Mouse (Mus musculus) lung, postnatal 0 days (tissue): ENCODE results near the gene Lrsam1. TPM values are rescaled to one million over a fixed set of nuclear protein-coding genes. Genes with fewer than 3 reads are reported as not detected.

Source experiments
- ATAC-seq: fragments of 200-750 bp; cut with Nextera tagmentation; 2 replicates; pipeline ENCODE4 v1.8.0; 2017; ENCODE audit warnings: moderate library complexity
- DNase-seq: peaks from one replicate; pipeline ENCODE4 v3.0.0-alpha.2; 2016; ENCODE audit warnings: low spot score
- H3K27ac ChIP-seq: fragments of 300-500 bp; sonication (generic); 2 replicates; pipeline ENCODE4 v1.5.1; 2014; ENCODE audit warnings: antibody characterized with exemption, mild to moderate bottlenecking, low read length, mixed read lengths
- H3K27me3 ChIP-seq: fragments of 300-500 bp; sonication (generic); replicated peaks from 2 replicates; pipeline ENCODE4 v1.6.1; 2014; ENCODE audit warnings: low read length, mixed read lengths; ENCODE audit not compliant: insufficient read depth
- H3K36me3 ChIP-seq: fragments of 300-500 bp; sonication (generic); 2 replicates; pipeline ENCODE4 v1.6.1; 2014; ENCODE audit warnings: low read length, mixed read lengths; ENCODE audit not compliant: insufficient read depth
- H3K4me1 ChIP-seq: fragments of 300-500 bp; sonication (generic); 2 replicates; pipeline ENCODE4 v1.6.1; 2014; ENCODE audit warnings: antibody characterized with exemption, low read depth, low read length, mixed read lengths; ENCODE audit not compliant: insufficient read depth
- H3K4me2 ChIP-seq: fragments of 300-500 bp; sonication (generic); replicated peaks from 2 replicates; pipeline ENCODE4 v1.6.1; 2014; ENCODE audit warnings: low read depth, mild to moderate bottlenecking, low read length, moderate library complexity, mixed read lengths
- H3K4me3 ChIP-seq: fragments of 300-500 bp; sonication (generic); 2 replicates; pipeline ENCODE4 v1.5.1; 2014; ENCODE audit warnings: low read depth, low read length
- H3K9ac ChIP-seq: fragments of 300-500 bp; sonication (generic); replicated peaks from 2 replicates; pipeline ENCODE4 v1.6.1; 2014; ENCODE audit warnings: low read depth, mild to moderate bottlenecking
- H3K9me3 ChIP-seq: fragments of 300-500 bp; sonication (generic); 2 replicates; pipeline ENCODE4 v1.6.1; 2016; ENCODE audit warnings: low read length, mixed read lengths
- CTCF ChIP-seq: IDR thresholded peaks from 2 replicates; pipeline ENCODE4 v1.5.1; 2016; ENCODE audit warnings: antibody characterized with exemption, mild to moderate bottlenecking
- EP300 ChIP-seq: IDR thresholded peaks from 2 replicates; pipeline ENCODE4 v1.6.1; 2016; ENCODE audit warnings: antibody characterized with exemption, mild to moderate bottlenecking, control low read depth
- WGBS: fragments of 180-500 bp; shearing (Covaris S2); extraction: QIAGEN DNeasy Blood & Tissue Kit; methylation state at CpG from one replicate; pipeline ENCODE4 v1.1.7; 2014; 5-methylcytosine and 5-hydroxymethylcytosine counted together
- polyA plus RNA-seq: library from polyadenylated mRNA; unstranded; fragments of >200 nt; fragmentation: Nextera tagmentation; extraction: Ambion mirVana; gene quantifications from 2 replicates; pipeline ENCODE4 v1.2.1, GENCODE M21; 2015

Lrsam1 gene
- polyA plus RNA-seq, 1 experiment from 2014 or later: 5.8 TPM

DNA sequence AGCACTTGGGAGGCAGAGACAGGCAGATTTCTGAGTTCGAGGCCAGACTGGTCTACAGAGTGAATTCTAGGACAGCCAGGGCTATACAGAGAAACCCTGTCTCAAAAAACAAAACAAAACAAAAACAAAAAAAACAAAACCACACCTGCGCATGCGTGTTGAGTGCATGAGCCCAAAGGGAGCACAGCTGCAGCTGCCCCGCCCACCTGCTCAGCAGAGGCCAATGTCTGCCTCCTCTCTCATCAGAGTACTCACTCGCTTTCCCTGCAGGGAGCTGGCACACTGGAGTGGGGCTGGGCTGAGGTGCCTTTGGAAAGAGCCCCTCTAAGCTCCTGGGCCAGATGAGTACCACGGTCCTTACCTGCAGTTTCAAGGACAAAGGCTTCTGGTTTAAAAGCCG is 29.7 kb downstream of the Lrsam1 start:
- no peak overlapping the region for H3K9ac ChIP-seq
- no peak overlapping the region for H3K4me3 ChIP-seq
- no peak overlapping the region for H3K4me2 ChIP-seq
- DNase-seq: peak; percentile 28
- H3K36me3 ChIP-seq: no peaks in the 10 kb centered on the region
- no peaks in the 10 kb centered on the region for H3K27me3 ChIP-seq
- 66% methylated on average over 7 of the region's 7 CpGs for WGBS
- H3K4me1 ChIP-seq: no peaks in the 10 kb centered on the region; the same call in 1 of the 2 replicates
- TF ChIP-seq CTCF: no peak
- TF ChIP-seq EP300: no peak
- no peaks in the 10 kb centered on the region for H3K9me3 ChIP-seq
- no peak overlapping the region for H3K27ac ChIP-seq
- ATAC-seq: no peak

DNA sequence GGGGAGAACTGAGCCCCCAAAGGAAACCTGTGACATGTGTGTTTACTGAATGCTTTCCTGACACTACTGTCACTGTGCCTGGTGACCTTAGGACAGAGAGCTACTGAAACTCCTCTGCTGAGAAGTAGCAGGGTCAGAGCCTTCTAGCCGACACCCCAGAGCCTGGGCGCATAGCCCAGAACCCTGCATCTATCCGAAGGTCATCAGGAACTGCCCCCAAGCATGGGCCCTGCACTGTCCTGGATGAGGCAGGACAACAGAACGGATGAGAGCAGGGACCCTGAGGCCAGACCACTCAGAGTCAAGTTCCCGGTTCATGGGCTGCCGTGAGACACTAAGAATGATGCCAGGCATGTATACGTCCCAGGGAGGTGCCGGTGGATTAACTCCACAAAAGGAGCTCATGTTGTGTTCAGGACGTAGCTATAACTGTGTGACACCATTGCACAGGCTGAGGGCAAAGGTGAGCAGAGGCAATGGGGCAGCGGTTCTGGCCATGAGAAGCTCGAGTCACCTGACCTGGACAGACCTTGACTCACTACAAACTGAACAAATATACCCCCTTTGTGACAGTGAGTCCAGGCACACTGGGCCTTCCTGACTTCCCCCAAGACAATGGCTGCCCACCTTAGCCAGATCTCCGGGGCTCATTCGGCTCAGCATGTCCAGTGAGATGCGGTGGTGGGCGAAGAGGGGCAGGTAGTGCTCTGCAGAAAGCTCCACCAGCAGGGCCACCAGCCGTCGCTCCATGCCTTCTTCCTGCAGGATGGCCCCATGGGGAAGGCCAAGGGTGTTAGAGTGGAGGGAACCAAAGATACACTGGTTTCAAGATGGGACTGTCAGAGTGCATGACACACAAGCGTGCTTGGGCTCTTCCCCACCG is 32.2 kb downstream of the Lrsam1 start:
- Histone ChIP-seq H3K4me2 (no peak overlapping the region), H3K36me3 (0 out of 2 replicates have a peak, but pooled peaks cover 5% of the 10 kb centered on the region), H3K27me3 (no peaks in the 10 kb centered on the region), H3K4me3 (no peak overlapping the region), H3K4me1 (no peaks in the 10 kb centered on the region; the same call in 1 of the 2 replicates), H3K9me3 (no peaks in the 10 kb centered on the region), H3K9ac (no peak overlapping the region), H3K27ac (peak overlapping the region; percentile 76)
- no peak for ATAC-seq
- no peak for DNase-seq
- WGBS: 78% methylated on average over 19 of the region's 19 CpGs
- TF ChIP-seq CTCF (no peak), EP300 (no peak)

DNA sequence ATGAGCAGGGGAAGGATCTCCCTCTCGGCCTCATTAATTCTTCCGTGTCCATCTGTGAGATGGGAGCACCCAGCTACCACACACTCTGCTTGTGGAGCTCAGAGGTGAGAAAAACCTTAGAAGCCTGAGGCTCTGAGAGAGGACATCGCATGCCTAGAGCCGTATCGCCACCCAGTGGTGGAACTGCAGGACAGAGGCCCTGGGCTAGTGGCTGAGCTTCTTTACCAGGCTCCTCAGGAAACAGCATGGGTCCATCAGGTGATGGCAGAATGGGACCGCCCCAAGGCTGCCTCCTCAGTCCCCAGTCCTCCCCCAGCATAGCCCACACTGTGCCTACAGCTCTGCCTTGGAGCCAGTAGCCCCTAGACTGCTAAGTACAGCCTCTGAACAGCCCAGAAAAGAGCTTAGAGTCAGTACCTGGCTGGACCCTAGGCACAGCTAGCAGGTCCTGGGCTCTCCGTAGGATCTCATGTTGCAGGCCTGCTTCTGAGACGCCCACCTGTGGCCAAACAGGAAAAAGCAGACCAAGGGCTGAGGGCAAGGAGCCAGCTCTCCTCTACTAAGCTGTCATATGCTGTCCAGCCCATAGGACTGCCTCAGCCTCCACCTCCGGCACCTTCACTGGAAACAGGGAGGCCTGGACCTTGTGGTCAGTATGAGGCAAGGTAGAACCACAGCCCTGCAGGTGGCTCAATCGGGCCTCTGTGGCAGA is 33.0 kb downstream of the Lrsam1 start:
- peak; percentile 77 for ATAC-seq
- Histone ChIP-seq H3K4me1 (no peaks in the 10 kb centered on the region; the same call in 1 of the 2 replicates), H3K4me2 (no peak overlapping the region), H3K36me3 (0 out of 2 replicates have a peak, but pooled peaks cover 10% of the 10 kb centered on the region), H3K27ac (peak overlapping the region; percentile 76), H3K27me3 (no peaks in the 10 kb centered on the region), H3K9me3 (no peaks in the 10 kb centered on the region), H3K4me3 (no peak overlapping the region), H3K9ac (no peak overlapping the region)
- TF ChIP-seq EP300 (no peak), CTCF (peak; percentile 92)
- WGBS: 26% methylated on average over 10 of the region's 10 CpGs
- DNase-seq: peak; percentile 94

DNA sequence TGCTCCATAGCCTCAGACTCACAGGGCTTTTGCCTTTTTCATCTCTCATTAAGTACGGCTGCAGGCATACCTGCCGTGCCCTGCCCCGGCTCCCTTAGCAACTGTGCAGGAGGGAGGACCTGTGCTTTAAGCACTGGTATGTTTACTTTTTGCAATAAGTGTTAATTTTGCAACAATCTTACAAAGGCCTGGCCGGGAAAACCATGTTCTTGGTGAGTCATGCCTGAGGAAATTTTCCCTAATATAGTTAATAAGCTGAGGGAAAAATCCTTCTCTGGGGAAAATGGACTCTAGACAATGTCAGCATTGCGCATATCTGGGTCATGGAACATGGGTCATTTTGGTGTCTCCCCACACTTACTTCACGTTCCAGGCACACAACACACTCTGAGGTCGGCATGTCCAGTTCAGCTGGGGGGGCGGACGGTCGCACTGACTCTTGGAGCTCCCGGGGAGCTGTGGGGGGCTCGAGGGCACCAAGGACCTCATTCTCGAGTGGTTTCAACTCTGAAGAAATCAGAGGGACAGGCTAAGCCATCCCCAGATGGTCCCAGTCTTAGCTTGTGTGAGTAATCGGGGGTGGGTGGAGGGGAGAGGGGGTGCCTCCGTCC is 33.7 kb downstream of the Lrsam1 start:
- no peak overlapping the region for H3K4me3 ChIP-seq
- H3K27ac ChIP-seq: peak overlapping the region; percentile 76
- WGBS: 40% methylated on average over 15 of the region's 15 CpGs
- DNase-seq (peak; percentile 95), ATAC-seq (peak; percentile 79)
- H3K9ac ChIP-seq: no peak overlapping the region
- no peaks in the 10 kb centered on the region for H3K9me3 ChIP-seq
- H3K36me3 ChIP-seq: 0 out of 2 replicates have a peak, but pooled peaks cover 17% of the 10 kb centered on the region
- no peak overlapping the region for H3K4me2 ChIP-seq
- H3K27me3 ChIP-seq: no peaks in the 10 kb centered on the region
- no peaks in the 10 kb centered on the region; the same call in 1 of the 2 replicates for H3K4me1 ChIP-seq
- TF ChIP-seq EP300 (peak; percentile 97), CTCF (no peak)

DNA sequence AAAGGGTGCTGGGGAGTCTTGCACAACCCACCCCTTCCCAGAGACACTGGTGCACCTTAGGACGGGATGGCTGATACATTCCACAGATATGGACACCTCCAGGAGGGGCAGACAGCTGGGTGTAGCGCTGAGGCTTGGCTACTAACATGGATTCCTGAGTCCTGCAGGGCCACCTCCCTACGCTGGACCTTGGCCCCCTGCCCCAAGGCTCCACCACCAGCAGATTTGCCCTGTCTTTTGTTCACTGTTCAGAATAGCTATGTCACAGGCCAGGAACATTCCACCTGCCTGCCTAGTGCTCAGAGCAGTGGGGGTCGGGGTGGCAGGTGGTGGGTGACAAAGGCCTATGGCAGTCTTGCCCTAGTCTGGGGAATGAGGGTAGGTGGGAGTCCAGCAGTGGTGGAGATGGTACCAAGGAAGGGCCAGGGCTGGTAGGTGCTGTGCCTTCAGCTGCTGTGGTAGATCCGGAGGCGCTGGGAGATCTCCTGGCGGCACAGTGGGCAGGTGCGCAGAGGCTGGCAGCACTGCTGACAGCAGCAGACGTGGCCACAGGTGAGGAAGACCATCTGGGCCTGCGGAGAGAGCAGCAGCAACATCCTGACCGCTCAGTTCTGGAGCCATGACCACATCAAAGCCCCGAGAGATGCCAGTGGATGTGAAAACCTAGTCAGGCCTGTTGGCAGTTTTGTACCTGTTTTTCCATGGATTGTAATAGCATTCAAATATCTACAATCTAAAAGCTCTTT is 34.9 kb downstream of the Lrsam1 start:
- TF ChIP-seq CTCF (no peak), EP300 (no peak)
- no peaks in the 10 kb centered on the region for H3K9me3 ChIP-seq
- peaks cover 29% of the 10 kb centered on the region for H3K36me3 ChIP-seq
- no peaks in the 10 kb centered on the region; the same call in 1 of the 2 replicates for H3K4me1 ChIP-seq
- no peaks in the 10 kb centered on the region for H3K27me3 ChIP-seq
- no peak for DNase-seq
- no peak overlapping the region for H3K4me3 ChIP-seq
- peak overlapping the region; percentile 76 for H3K27ac ChIP-seq
- no peak for ATAC-seq
- H3K9ac ChIP-seq: no peak overlapping the region
- H3K4me2 ChIP-seq: no peak overlapping the region
- 70% methylated on average over 12 of the region's 12 CpGs for WGBS
